Mouse (Mus musculus): Measurements from ENCODE around the gene Astn1.

- TF ChIP-seq CHD2 (IDR thresholded peaks at IDR 0.05; ENCODE audit: low read length) (no peak), CTCF (IDR thresholded peaks at IDR 0.05 in 2 of 3, conservative IDR thresholded peaks at IDR 0.05 in 1 of 3; ENCODE audit: control insufficient read depth in 1 of 3, insufficient read depth in 1 of 3, low read depth in 2 of 3, low read length in 3 of 3, poor library complexity in 1 of 3, severe bottlenecking in 1 of 3) (no peak), SIN3A (IDR thresholded peaks at IDR 0.05; ENCODE audit: low read length) (no peak), MAX (IDR thresholded peaks at IDR 0.05; ENCODE audit: low read length) (no peak), ZMIZ1 (IDR thresholded peaks at IDR 0.05; ENCODE audit: low read depth, low read length) (no peak), HCFC1 (IDR thresholded peaks at IDR 0.05; ENCODE audit: low read depth, low read length) (no peak), ETS1 (IDR thresholded peaks at IDR 0.05; ENCODE audit: low read depth, low read length) (no peak), ELF1 (IDR thresholded peaks at IDR 0.05; ENCODE audit: low read depth, low read length) (no peak), ZNF384 (IDR thresholded peaks at IDR 0.05; ENCODE audit: low read depth, low read length) (no peak), POLR2A (IDR thresholded peaks at IDR 0.05; ENCODE audit: control insufficient read depth in 1 of 2, insufficient read depth in 1 of 2, low read depth in 1 of 2, low read length in 2 of 2, poor library complexity in 1 of 2) (no peak), MAZ (IDR thresholded peaks at IDR 0.05; ENCODE audit: low read depth, low read length) (no peak), ZKSCAN1 (IDR thresholded peaks at IDR 0.05; ENCODE audit: low read depth, low read length) (no peak)
These were observed 121.7 kb downstream of the Astn1 start for GRCm38 (mm10) chr1:158483733-158484132.

All from MEL (cell line).